Mouse (Mus musculus): ENCODE measurements at regions not wholly inside any gene's neighbourhood (a gene's known extent, or its start where the extent isn't known, plus 50 kb on each side); places are given as distances from the start of the nearest gene placed in this dataset.
"Not testable (repeated sequence)": the region's sequence is repeated elsewhere in the genome, so short reads cannot be mapped to it uniquely, and the experiment has no call there.

GRCm38 (mm10) chr2:53276435-53276834 lies 84.9 kb downstream of the Arl6ip6 start:
- no peak for DNase-seq

GRCm38 (mm10) chr2:53301712-53302423 lies 110.3 kb downstream of the Arl6ip6 start:
- no peak for DNase-seq

GRCm38 (mm10) chr2:53330680-53331079 lies 139.2 kb downstream of the Arl6ip6 start:
- DNase-seq: peak; percentile 22

- DNase-seq: no peak
These were observed 167.5 kb downstream of the Arl6ip6 start for GRCm38 (mm10) chr2:53359026-53359425.

GRCm38 (mm10) chr2:53382348-53382747 lies 190.8 kb downstream of the Arl6ip6 start:
- no peak for DNase-seq

GRCm38 (mm10) chr2:53384545-53385176 lies 193.1 kb downstream of the Arl6ip6 start:
- no peak for DNase-seq

- no peak for DNase-seq
These were observed 197.1 kb downstream of the Arl6ip6 start for GRCm38 (mm10) chr2:53388652-53389051.

- DNase-seq: no peak
These were observed 222.9 kb downstream of the Arl6ip6 start for GRCm38 (mm10) chr2:53414471-53414870.

GRCm38 (mm10) chr2:53437046-53437815 lies 245.7 kb downstream of the Arl6ip6 start:
- no peak for DNase-seq

- peak; percentile 17 for DNase-seq
These were observed 248.8 kb downstream of the Arl6ip6 start for GRCm38 (mm10) chr2:53440301-53440700.

- no peak for DNase-seq
These were observed 268.7 kb downstream of the Arl6ip6 start for GRCm38 (mm10) chr2:53460265-53460664.

- no peak for DNase-seq
These were observed 282.9 kb downstream of the Arl6ip6 start for GRCm38 (mm10) chr2:53474455-53474854.

GRCm38 (mm10) chr2:53479051-53479450 lies 287.5 kb downstream of the Arl6ip6 start:
- DNase-seq: not testable (repeated sequence)

- no peak for DNase-seq
These were observed 296.8 kb downstream of the Arl6ip6 start for GRCm38 (mm10) chr2:53488301-53488700.

- no peak for DNase-seq
These were observed 299.5 kb downstream of the Arl6ip6 start for GRCm38 (mm10) chr2:53490805-53491585.

GRCm38 (mm10) chr2:53492788-53493187 lies 301.3 kb downstream of the Arl6ip6 start:
- DNase-seq: no peak

GRCm38 (mm10) chr2:53501657-53502274 lies 310.2 kb downstream of the Arl6ip6 start:
- no peak for DNase-seq

GRCm38 (mm10) chr2:53502275-53502667 lies 310.7 kb downstream of the Arl6ip6 start:
- no peak for DNase-seq

GRCm38 (mm10) chr2:53542097-53542496 lies 350.6 kb downstream of the Arl6ip6 start:
- DNase-seq: no peak

GRCm38 (mm10) chr2:53574007-53574406 lies 382.5 kb downstream of the Arl6ip6 start:
- DNase-seq: no peak

- no peak for DNase-seq
These were observed 414.3 kb downstream of the Arl6ip6 start for GRCm38 (mm10) chr2:53605829-53606228.

GRCm38 (mm10) chr2:53619681-53620080 lies 428.2 kb downstream of the Arl6ip6 start:
- no peak for DNase-seq
